Mouse (Mus musculus) cortical plate, adult 2 months (tissue): ENCODE results near the gene Cntn5. TPM values are rescaled to one million over a fixed set of nuclear protein-coding genes. Genes with fewer than 3 reads are reported as not detected.
A peak's percentile ranks its signal among the peaks of the same experiment; 100 is the strongest.

ENCODE experiments used
- H3K27ac ChIP-seq: fragments of 200-500 bp; 2 replicates; pipeline ENCODE4 v1.5.1; 2012; ENCODE audit warnings: low read length, control low read depth, inconsistent platforms; ENCODE audit not compliant: insufficient read depth
- H3K4me1 ChIP-seq: fragments of 200-500 bp; 2 replicates; pipeline ENCODE4 v1.6.1; 2011; ENCODE audit warnings: low read length; ENCODE audit not compliant: control insufficient read depth, insufficient read depth
- H3K4me3 ChIP-seq: fragments of 200-500 bp; 2 replicates; pipeline ENCODE4 v1.5.1; 2011; ENCODE audit warnings: mild to moderate bottlenecking, low read length, control low read depth; ENCODE audit not compliant: insufficient read depth
- CTCF ChIP-seq: fragments of 200-500 bp; IDR thresholded peaks from 2 replicates; pipeline ENCODE4 v1.5.1; 2011; ENCODE audit warnings: mild to moderate bottlenecking, control low read depth, low read length; ENCODE audit not compliant: insufficient read depth; ENCODE audit errors: extremely low read depth
- POLR2A ChIP-seq: fragments of 200-500 bp; IDR thresholded peaks from 2 replicates; pipeline ENCODE4 v1.6.1; 2011; ENCODE audit warnings: mild to moderate bottlenecking, low read length, control low read depth; ENCODE audit not compliant: insufficient read depth; ENCODE audit errors: extremely low read depth
- polyA plus RNA-seq: library from polyadenylated mRNA; depleted of rRNA; stranded (reverse); fragments of >200 nt; gene quantifications from 2 replicates; pipeline ENCODE4 v1.2.3, GENCODE M21; 2012; rRNA removed

Gene Cntn5
- polyA plus RNA-seq, result 4.4 TPM in 2 replicates

GRCm38 (mm10) chr9:10904616-10905363 lies at the start of gene Cntn5:
Cntn5 (minus strand) TSS chr9:10904775.
- Histone ChIP-seq H3K4me1 (peaks cover 3% of the 10 kb centered on the region), H3K4me3 (peak within 1 kb of the TSS; percentile 93), H3K27ac (peak within 1 kb of the TSS; percentile 55)
- TF ChIP-seq POLR2A, result 0 out of 2 replicates have a peak, but pooled peaks have one; percentile 20
- TF ChIP-seq CTCF, result no peak

- no peak overlapping the region for H3K27ac ChIP-seq
- TF ChIP-seq POLR2A (no peak), CTCF (no peak)
- no peak overlapping the region for H3K4me3 ChIP-seq
- no peaks in the 10 kb centered on the region for H3K4me1 ChIP-seq
Observed at GRCm38 (mm10) chr9:10950470-10950869, 45.9 kb upstream of the Cntn5 start.

GRCm38 (mm10) chr9:10909573-10909972 lies 5.0 kb upstream of the Cntn5 start:
- TF ChIP-seq CTCF, result no peak
- H3K27ac ChIP-seq, result no peak overlapping the region
- H3K4me3 ChIP-seq, result no peak overlapping the region
- peaks cover 3% of the 10 kb centered on the region for H3K4me1 ChIP-seq

GRCm38 (mm10) chr9:10905696-10906095 lies 1.1 kb upstream of the Cntn5 start:
- peaks cover 3% of the 10 kb centered on the region for H3K4me1 ChIP-seq
- TF ChIP-seq CTCF (no peak), POLR2A (no peak)
- H3K4me3 ChIP-seq, result peak overlapping the region; percentile 46
- H3K27ac ChIP-seq, result no peak overlapping the region

- Histone ChIP-seq H3K4me3 (no peak overlapping the region), H3K4me1 (no peaks in the 10 kb centered on the region), H3K27ac (no peak overlapping the region)
- TF ChIP-seq POLR2A (no peak), CTCF (no peak)
Observed at GRCm38 (mm10) chr9:10879758-10880157, 24.8 kb downstream of the Cntn5 start.

GRCm38 (mm10) chr9:10873881-10874280 lies 30.7 kb downstream of the Cntn5 start:
- Histone ChIP-seq H3K27ac (no peak overlapping the region), H3K4me3 (no peak overlapping the region), H3K4me1 (no peaks in the 10 kb centered on the region)
- TF ChIP-seq CTCF (no peak), POLR2A (no peak)

- Histone ChIP-seq H3K27ac (no peak overlapping the region), H3K4me3 (no peak overlapping the region), H3K4me1 (no peaks in the 10 kb centered on the region)
- peak; percentile 24; the same call in 1 of the 2 replicates for TF ChIP-seq CTCF
- TF ChIP-seq POLR2A, result no peak
Observed at GRCm38 (mm10) chr9:10856204-10856892, 48.2 kb downstream of the Cntn5 start.

GRCm38 (mm10) chr9:10816711-10817110 lies 87.9 kb downstream of the Cntn5 start:
- no peak overlapping the region for H3K27ac ChIP-seq
- no peak for TF ChIP-seq CTCF
- TF ChIP-seq POLR2A, result no peak
- no peak overlapping the region for H3K4me3 ChIP-seq
- H3K4me1 ChIP-seq, result no peaks in the 10 kb centered on the region

GRCm38 (mm10) chr9:10797158-10797557 lies 107.4 kb downstream of the Cntn5 start:
- TF ChIP-seq POLR2A (no peak), CTCF (no peak)
- Histone ChIP-seq H3K4me3 (no peak overlapping the region), H3K4me1 (no peaks in the 10 kb centered on the region), H3K27ac (no peak overlapping the region)

- TF ChIP-seq CTCF (no peak), POLR2A (no peak)
- Histone ChIP-seq H3K4me3 (no peak overlapping the region), H3K27ac (no peak overlapping the region), H3K4me1 (no peaks in the 10 kb centered on the region)
Observed at GRCm38 (mm10) chr9:10795102-10795501, 109.5 kb downstream of the Cntn5 start.
